10 mouse cellular contexts compared by ENCODE assay signal in the genomic region with DNA sequence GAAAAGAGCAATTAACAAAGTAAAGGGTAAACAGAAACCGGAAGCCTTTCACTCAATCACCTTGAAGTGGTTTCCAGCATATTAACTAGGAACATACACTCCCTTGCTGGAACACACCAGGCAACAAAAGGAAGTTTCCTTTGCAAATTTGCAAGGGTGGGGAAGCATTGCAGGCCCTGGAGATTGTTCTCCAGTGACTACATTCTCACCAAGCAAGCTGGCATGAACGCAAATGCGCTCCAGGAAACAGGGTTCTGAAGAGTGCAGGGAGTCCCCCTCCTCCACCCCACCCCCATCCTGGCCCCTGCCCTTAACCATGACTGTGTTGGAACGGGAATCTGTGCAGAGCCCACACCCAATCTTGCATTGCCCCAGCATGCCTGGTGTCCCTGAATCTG. TPM values are rescaled to one million over a fixed set of nuclear protein-coding genes. Genes with fewer than 3 reads are reported as not detected.
DNase-seq lines count a peak whose midpoint lies in the region; ATAC-seq lines count a peak whose summit lies in the region.
"Had no signal": no experiment of that assay in that cellular context is flagged by ENCODE, and none has a peak within 500 bp of the region (broad histone marks: within the 10 kb centered on the region; RNA-seq: fewer than 3 reads in every experiment).

No protein-coding gene starts in this region.

- WGBS in embryonic facial prominence, embryonic 10.5 days: 7% methylated on average over 4 of the region's 4 CpGs
- WGBS in lung, embryonic 16.5 days: 4% methylated on average over 4 of the region's 4 CpGs

- peak overlapping the region; percentile 41; the same call in 1 of the 2 replicates for H3K4me3 ChIP-seq in embryonic facial prominence, embryonic 10.5 days
- no peak overlapping the region for H3K4me3 ChIP-seq in lung, embryonic 16.5 days (ENCODE audit: low read length)
- H3K4me3 ChIP-seq: liver, embryonic 12.5 days had no signal

- H3K36me3 ChIP-seq in embryonic facial prominence, embryonic 10.5 days (replicated peaks): no peaks in the 10 kb centered on the region
- no peaks in the 10 kb centered on the region for H3K36me3 ChIP-seq in lung, embryonic 16.5 days (ENCODE audit: control insufficient read depth, insufficient read depth, low read length)
- H3K36me3 ChIP-seq: liver, embryonic 12.5 days had no signal

- ATAC-seq in lung, embryonic 16.5 days (ENCODE audit: low read depth): peak; percentile 53
- ATAC-seq: liver, embryonic 12.5 days had no signal

- peak overlapping the region; percentile 13; the same call in 1 of the 2 replicates for H3K9ac ChIP-seq in lung, embryonic 16.5 days (ENCODE audit: low read length)
- H3K9ac ChIP-seq: liver, embryonic 12.5 days had no signal

- peaks cover 48% of the 10 kb centered on the region for H3K4me1 ChIP-seq in embryonic facial prominence, embryonic 10.5 days
- peaks cover 11% of the 10 kb centered on the region for H3K4me1 ChIP-seq in lung, embryonic 16.5 days (replicated peaks; ENCODE audit: control insufficient read depth, insufficient read depth, low read length)

- intact Hi-C loops in heart, postnatal 14 days (cut with DNase I): loop anchor here (5.0 to 10.0 kb wide), 3 partner anchors 37 to 240 kb away; a partner anchor contains a TSS

- H3K9me3 ChIP-seq in embryonic facial prominence, embryonic 10.5 days: no peaks in the 10 kb centered on the region
- no peaks in the 10 kb centered on the region for H3K9me3 ChIP-seq in lung, embryonic 16.5 days (ENCODE audit: control insufficient read depth, low read length)
- H3K9me3 ChIP-seq: liver, embryonic 12.5 days had no signal

- H3K27me3 ChIP-seq in embryonic facial prominence, embryonic 10.5 days (replicated peaks; ENCODE audit: low read depth, poor library complexity, severe bottlenecking): peaks cover 36% of the 10 kb centered on the region; the same call in 1 of the 2 replicates
- no peaks in the 10 kb centered on the region for H3K27me3 ChIP-seq in lung, embryonic 16.5 days (ENCODE audit: control insufficient read depth, insufficient read depth, low read depth, low read length)

- peak overlapping the region; percentile 80 for H3K27ac ChIP-seq in embryonic facial prominence, embryonic 10.5 days (replicated peaks)
- peak overlapping the region; percentile 43; the same call in 1 of the 2 replicates for H3K27ac ChIP-seq in lung, embryonic 16.5 days (ENCODE audit: low read length)
- H3K27ac ChIP-seq: liver, embryonic 12.5 days had no signal

- DNase-seq in cerebellum, adult 11-12 months: peak; percentile 22
- DNase-seq in cerebellum, adult 9-11 months: no peak
- DNase-seq in embryonic facial prominence, embryonic 10.5 days (ENCODE audit: low spot score): peak; percentile 48
- DNase-seq in heart, postnatal 14 days: peak; percentile 23 to 36
- no peak for DNase-seq in right cerebral cortex, postnatal 10 days (ENCODE audit: low spot score in 2 of 2)
- DNase-seq in adrenal gland, postnatal 25 days: no peak
- DNase-seq in right cerebral cortex, postnatal 4 days: no peak
- DNase-seq: thymus, postnatal 36 days had no signal

- H3K4me2 ChIP-seq in lung, embryonic 16.5 days (ENCODE audit: low read depth, low read length): peak overlapping the region; percentile 41
- H3K4me2 ChIP-seq: liver, embryonic 12.5 days had no signal

RNA-seq across cellular contexts. Expression of a gene that starts 36.3 kb away (rescaled TPM):
- polyA plus RNA-seq in embryonic facial prominence, embryonic 10.5 days (2016; fragmentation: Nextera tagmentation; extraction: Ambion mirVana): 170 and 196 TPM in 2 replicates
- 100 to 1,000 TPM; 325 to 358 TPM for total RNA-seq in heart, postnatal 14 days (2021)
- polyA plus RNA-seq in lung, embryonic 16.5 days (2015; fragmentation: Nextera tagmentation; extraction: Ambion mirVana): 334 and 336 TPM in 2 replicates
- 421 and 503 TPM in 2 replicates for total RNA-seq in adrenal gland, postnatal 25 days (2021)

Comparison
In these comparisons a context has a peak if more than half of its experiments do, and no peak if none do; other contexts are left out.
1. DNase-seq: peak in cerebellum, adult 11-12 months (single experiment), embryonic facial prominence, embryonic 10.5 days (single experiment) and heart, postnatal 14 days (2 of 2); none in cerebellum, adult 9-11 months (single experiment), right cerebral cortex, postnatal 10 days (0 of 2), adrenal gland, postnatal 25 days (single experiment) and right cerebral cortex, postnatal 4 days (single experiment).